Mouse (Mus musculus): ENCODE results near the gene Lrrn4cl.

GRCm38 (mm10) chr19:8806810-8807209 lies 43.8 kb upstream of the Lrrn4cl start:
- no peak for TF ChIP-seq CTCF (IDR thresholded peaks at IDR 0.05; ENCODE audit: borderline replicate concordance, extremely low read depth, insufficient read depth, insufficient read length)
- no peak for TF ChIP-seq POLR2A (IDR thresholded peaks at IDR 0.05; ENCODE audit: borderline replicate concordance, extremely low read depth, insufficient read depth, insufficient read length, poor library complexity, severe bottlenecking)
